Mouse (Mus musculus): Measurements from ENCODE around the gene Mdk.

GRCm38 (mm10) chr2:91955875-91956274, 23.8 kb upstream of the Mdk start:
- TF ChIP-seq CTCF (IDR thresholded peaks at IDR 0.05; ENCODE audit: low read depth, low read length) (no peak), EP300 (IDR thresholded peaks at IDR 0.05; ENCODE audit: insufficient read depth, low read depth, low read length) (no peak), POLR2A (IDR thresholded peaks at IDR 0.05; ENCODE audit: insufficient read depth, low read length) (no peak)
